Mouse (Mus musculus) heart, postnatal 0 days (tissue): ENCODE measurements around the gene Cmtm6. TPM values are rescaled to one million over a fixed set of nuclear protein-coding genes. Genes with fewer than 3 reads are reported as not detected.

ENCODE experiments used
- ATAC-seq: fragments of 200-750 bp; cut with Nextera tagmentation; 2 replicates; pipeline ENCODE4 v1.8.0; 2017; ENCODE audit warnings: low read depth, moderate number of reproducible peaks, moderate library complexity; ENCODE audit not compliant: insufficient read depth
- DNase-seq: peaks from one replicate; pipeline ENCODE4 v3.0.0-alpha.2; 2016; ENCODE audit warnings: low spot score
- H3K27ac ChIP-seq: fragments of 300-500 bp; sonication (generic); 2 replicates; pipeline ENCODE4 v1.5.1; 2014; ENCODE audit warnings: low read depth, mild to moderate bottlenecking
- H3K27me3 ChIP-seq: fragments of 300-500 bp; sonication (generic); 2 replicates; pipeline ENCODE4 v1.6.1; 2014; ENCODE audit warnings: low read length, mixed read lengths; ENCODE audit not compliant: control insufficient read depth, insufficient read depth
- H3K36me3 ChIP-seq: fragments of 300-500 bp; sonication (generic); replicated peaks from 2 replicates; pipeline ENCODE4 v1.6.1; 2014; ENCODE audit warnings: low read length, mixed read lengths; ENCODE audit not compliant: control insufficient read depth, insufficient read depth
- H3K4me1 ChIP-seq: fragments of 300-500 bp; sonication (generic); 2 replicates; pipeline ENCODE4 v1.6.1; 2014; ENCODE audit warnings: antibody characterized with exemption; ENCODE audit not compliant: control insufficient read depth, insufficient read depth
- H3K4me2 ChIP-seq: fragments of 300-500 bp; sonication (generic); 2 replicates; pipeline ENCODE4 v1.6.1; 2014; ENCODE audit warnings: low read depth, mild to moderate bottlenecking, low read length, moderate library complexity
- H3K4me3 ChIP-seq: fragments of 300-500 bp; sonication (generic); 2 replicates; pipeline ENCODE4 v1.5.1; 2014; ENCODE audit warnings: low read depth, low read length
- H3K9ac ChIP-seq: fragments of 300-500 bp; sonication (generic); replicated peaks from 2 replicates; pipeline ENCODE4 v1.6.1; 2014; ENCODE audit warnings: low read depth, low read length, mixed read lengths
- H3K9me3 ChIP-seq: fragments of 300-500 bp; sonication (generic); replicated peaks from 2 replicates; pipeline ENCODE4 v1.6.1; 2016; ENCODE audit warnings: low read length; ENCODE audit not compliant: control insufficient read depth
- CTCF ChIP-seq: IDR thresholded peaks from 2 replicates; pipeline ENCODE4 v1.5.1; 2016; ENCODE audit warnings: antibody characterized with exemption, control low read depth, low read depth
- EP300 ChIP-seq: IDR thresholded peaks from 2 replicates; pipeline ENCODE4 v1.6.1; 2016; ENCODE audit warnings: antibody characterized with exemption, low read depth
- WGBS: fragments of 180-500 bp; shearing (Covaris S2); extraction: QIAGEN DNeasy Blood & Tissue Kit; methylation state at CpG from one replicate; pipeline ENCODE4 v1.1.7; 2014; 5-methylcytosine and 5-hydroxymethylcytosine counted together
- polyA plus RNA-seq: library from polyadenylated mRNA; unstranded; fragments of >200 nt; fragmentation: Nextera tagmentation; extraction: Ambion mirVana; gene quantifications from 2 replicates; pipeline ENCODE4 v1.2.1, GENCODE M21; 2015
- total RNA-seq: library from RNA; depleted of rRNA; stranded (reverse); fragments of >200 nt; gene quantifications from 2 replicates; pipeline ENCODE4 v1.2.3, GENCODE M21; 2014; ENCODE audit warnings: low replicate concordance

Gene Cmtm6
- total and polyA plus RNA-seq, 2 experiments from 2014 or later = 22.8 to 33.8 TPM

- no peak for DNase-seq
- no peak overlapping the region for H3K9ac ChIP-seq
- ATAC-seq = no peak
- WGBS = 33% methylated on average over 4 of the region's 4 CpGs
- H3K4me3 ChIP-seq = no peak overlapping the region
- TF ChIP-seq EP300 (no peak), CTCF (no peak)
- no peaks in the 10 kb centered on the region for H3K27me3 ChIP-seq
- H3K4me1 ChIP-seq = peaks cover 8% of the 10 kb centered on the region
- H3K4me2 ChIP-seq = no peak overlapping the region
- no peak overlapping the region for H3K27ac ChIP-seq
- peaks cover 48% of the 10 kb centered on the region for H3K36me3 ChIP-seq
- H3K9me3 ChIP-seq = no peaks in the 10 kb centered on the region
These were observed 14.2 kb downstream of the Cmtm6 start for GRCm38 (mm10) chr9:114745163-114745562.

GRCm38 (mm10) chr9:114745654-114746053, 14.7 kb downstream of the Cmtm6 start:
- H3K27ac ChIP-seq = no peak overlapping the region
- TF ChIP-seq CTCF = no peak
- TF ChIP-seq EP300 = no peak
- H3K9me3 ChIP-seq = no peaks in the 10 kb centered on the region
- H3K4me3 ChIP-seq = no peak overlapping the region
- peaks cover 8% of the 10 kb centered on the region for H3K4me1 ChIP-seq
- no peak for DNase-seq
- H3K9ac ChIP-seq = no peak overlapping the region
- no peak overlapping the region for H3K4me2 ChIP-seq
- peaks cover 47% of the 10 kb centered on the region for H3K36me3 ChIP-seq
- WGBS = 50% methylated on average over 4 of the region's 4 CpGs
- no peaks in the 10 kb centered on the region for H3K27me3 ChIP-seq
- no peak for ATAC-seq

GRCm38 (mm10) chr9:114747012-114747411, 16.1 kb downstream of the Cmtm6 start:
- H3K27me3 ChIP-seq = no peaks in the 10 kb centered on the region
- TF ChIP-seq EP300 (no peak), CTCF (no peak)
- 82% methylated on average over 10 of the region's 10 CpGs for WGBS
- DNase-seq (no peak), ATAC-seq (no peak)
- no peak overlapping the region for H3K4me2 ChIP-seq
- H3K36me3 ChIP-seq = peaks cover 47% of the 10 kb centered on the region
- H3K27ac ChIP-seq = no peak overlapping the region
- no peaks in the 10 kb centered on the region for H3K9me3 ChIP-seq
- H3K4me3 ChIP-seq = no peak overlapping the region
- peaks cover 8% of the 10 kb centered on the region for H3K4me1 ChIP-seq
- H3K9ac ChIP-seq = no peak overlapping the region

DNA sequence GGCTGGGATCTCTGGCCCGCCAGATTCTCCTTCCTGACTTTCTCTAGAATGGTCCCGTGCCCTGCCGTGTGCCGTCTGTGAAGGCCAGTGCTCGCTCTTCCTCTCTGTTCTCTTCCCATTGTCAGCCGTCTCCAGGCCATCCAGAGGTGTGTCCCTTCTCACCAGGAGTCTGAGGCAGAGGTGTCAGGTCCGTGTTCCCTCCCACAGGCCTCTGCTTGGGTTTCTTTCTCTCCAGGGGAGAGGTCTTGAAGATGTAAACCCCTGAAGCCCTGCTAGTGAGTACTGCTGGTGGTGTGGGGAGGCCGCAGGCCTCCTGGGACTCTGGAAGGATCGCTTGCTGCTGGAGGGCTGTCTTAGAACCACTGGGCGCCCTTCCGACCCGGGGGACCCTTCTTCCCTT, 16.6 kb downstream of the Cmtm6 start:
- Histone ChIP-seq H3K9ac (no peak overlapping the region), H3K9me3 (no peaks in the 10 kb centered on the region), H3K4me1 (peaks cover 8% of the 10 kb centered on the region), H3K4me3 (no peak overlapping the region), H3K27me3 (no peaks in the 10 kb centered on the region), H3K27ac (no peak overlapping the region), H3K36me3 (peaks cover 47% of the 10 kb centered on the region), H3K4me2 (no peak overlapping the region)
- WGBS = 87% methylated on average over 12 of the region's 12 CpGs
- DNase-seq (no peak), ATAC-seq (no peak)
- TF ChIP-seq CTCF (no peak), EP300 (no peak)

DNA sequence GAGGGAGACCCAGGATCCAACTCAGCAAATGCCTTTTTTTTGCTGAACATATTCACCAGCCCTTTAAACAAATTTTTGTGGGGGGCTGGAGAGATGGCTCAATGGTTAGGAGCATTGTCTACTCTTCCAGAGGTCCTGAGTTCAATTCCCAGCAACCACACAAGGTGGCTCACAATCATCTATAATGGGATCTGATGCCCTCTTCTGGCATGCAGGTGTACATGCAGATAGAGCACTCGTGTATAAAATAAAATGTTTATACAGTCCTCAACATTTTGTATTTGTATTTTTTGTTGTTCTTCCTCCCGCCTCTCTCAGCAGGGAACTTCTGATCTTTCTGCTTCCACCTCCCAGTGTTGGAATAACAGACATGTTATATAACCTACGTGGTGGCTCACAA, 20.7 kb downstream of the Cmtm6 start:
- Histone ChIP-seq H3K4me1 (no peaks in the 10 kb centered on the region), H3K4me2 (no peak overlapping the region), H3K9ac (no peak overlapping the region), H3K27me3 (no peaks in the 10 kb centered on the region), H3K27ac (no peak overlapping the region), H3K4me3 (no peak overlapping the region), H3K9me3 (no peaks in the 10 kb centered on the region), H3K36me3 (peaks cover 51% of the 10 kb centered on the region)
- no peak for ATAC-seq
- WGBS = 90% methylated on average over 3 of the region's 3 CpGs
- no peak for TF ChIP-seq EP300
- TF ChIP-seq CTCF = no peak
- no peak for DNase-seq

DNA sequence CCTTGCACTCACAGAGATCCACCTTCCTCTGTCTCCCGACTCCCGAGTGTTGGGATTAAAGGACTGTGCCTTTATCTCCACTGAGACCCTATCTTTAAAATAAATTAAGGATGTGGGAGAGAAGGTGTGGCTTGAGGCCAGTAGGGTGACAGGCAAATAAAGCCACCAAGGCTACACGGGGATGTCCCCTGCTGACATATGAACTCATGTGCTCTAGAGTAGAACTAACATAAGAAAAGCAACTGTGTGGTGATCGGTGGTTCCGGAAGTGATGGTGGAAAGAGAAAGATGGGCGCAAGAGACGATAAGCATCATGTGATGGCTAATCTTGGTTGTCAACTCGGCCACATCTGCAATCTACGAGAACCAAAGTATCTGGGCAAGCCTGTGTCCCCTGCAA, 21.4 kb downstream of the Cmtm6 start:
- Histone ChIP-seq H3K4me2 (peak overlapping the region; percentile 78; the same call in 1 of the 2 replicates), H3K4me3 (no peak overlapping the region), H3K9ac (no peak overlapping the region), H3K36me3 (peaks cover 50% of the 10 kb centered on the region), H3K27me3 (no peaks in the 10 kb centered on the region), H3K9me3 (no peaks in the 10 kb centered on the region), H3K27ac (no peak overlapping the region), H3K4me1 (no peaks in the 10 kb centered on the region)
- 61% methylated on average over 9 of the region's 9 CpGs for WGBS
- no peak for DNase-seq
- TF ChIP-seq CTCF (no peak), EP300 (no peak)
- ATAC-seq = no peak
